Mouse (Mus musculus): ENCODE measurements at regions not wholly inside any gene's neighbourhood (a gene's known extent, or its start where the extent isn't known, plus 50 kb on each side); places are given as distances from the start of the nearest gene placed in this dataset.

DNA sequence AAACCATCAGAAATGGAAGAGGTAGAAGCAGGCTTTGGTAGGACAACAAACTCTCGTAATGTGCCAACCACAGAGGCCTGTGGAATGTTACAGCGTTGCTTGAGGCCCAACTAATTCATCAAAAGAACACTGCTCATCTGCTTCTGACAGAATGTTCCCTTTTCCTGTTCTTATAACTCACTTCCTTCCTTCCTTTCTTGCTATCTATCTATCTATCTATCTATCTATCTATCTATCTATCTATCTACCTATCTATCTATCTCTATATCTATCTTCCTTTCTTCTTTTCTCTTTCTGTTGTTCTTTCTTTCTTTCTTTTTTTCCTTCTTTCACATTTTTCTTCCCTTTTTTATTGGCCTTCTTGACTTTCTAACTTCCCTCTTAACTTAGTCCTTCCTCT is 353.7 kb downstream of the H2al1j start:
- TF ChIP-seq GATA1 (IDR thresholded peaks at IDR 0.05; ENCODE audit: borderline replicate concordance, low read length): no peak
- TF ChIP-seq FLI1 (IDR thresholded peaks at IDR 0.05; ENCODE audit: low read length): no peak
